Mouse (Mus musculus) kidney, embryonic 15.5 days (tissue): ENCODE measurements around the gene Cdkn2aipnl. TPM values are rescaled to one million over a fixed set of nuclear protein-coding genes. Genes with fewer than 3 reads are reported as not detected.
A peak's percentile ranks its signal among the peaks of the same experiment; 100 is the strongest.

Experiments
- ATAC-seq: fragments of 200-750 bp; cut with Nextera tagmentation; replicated peaks from 2 replicates; pipeline ENCODE4 v1.8.0; 2017; ENCODE audit warnings: moderate TSS enrichment; ENCODE audit not compliant: low FRiP score
- H3K27ac ChIP-seq: fragments of 300-500 bp; sonication (generic); 2 replicates; pipeline ENCODE4 v1.5.1; 2015; ENCODE audit warnings: mild to moderate bottlenecking, inconsistent platforms
- H3K27me3 ChIP-seq: fragments of 300-500 bp; sonication (generic); 2 replicates; pipeline ENCODE4 v1.6.1; 2015; ENCODE audit warnings: inconsistent platforms
- H3K36me3 ChIP-seq: fragments of 300-500 bp; sonication (generic); 2 replicates; pipeline ENCODE4 v1.6.1; 2015; ENCODE audit warnings: inconsistent platforms
- H3K4me1 ChIP-seq: fragments of 300-500 bp; sonication (generic); 2 replicates; pipeline ENCODE4 v1.6.1; 2015; ENCODE audit warnings: inconsistent platforms
- H3K4me2 ChIP-seq: fragments of 300-500 bp; sonication (generic); 2 replicates; pipeline ENCODE4 v1.6.1; 2015; ENCODE audit warnings: moderate library complexity, mild to moderate bottlenecking, inconsistent platforms
- H3K4me3 ChIP-seq: fragments of 300-500 bp; sonication (generic); replicated peaks from 2 replicates; pipeline ENCODE4 v1.5.1; 2015; ENCODE audit warnings: mild to moderate bottlenecking, inconsistent platforms
- H3K9ac ChIP-seq: fragments of 300-500 bp; sonication (generic); 2 replicates; pipeline ENCODE4 v1.6.1; 2015; ENCODE audit warnings: mild to moderate bottlenecking, inconsistent platforms
- H3K9me3 ChIP-seq: fragments of 300-500 bp; sonication (generic); replicated peaks from 2 replicates; pipeline ENCODE4 v1.6.1; 2016; ENCODE audit warnings: inconsistent platforms
- WGBS: fragments of 180-500 bp; shearing (Covaris S2); methylation state at CpG from one replicate; pipeline ENCODE4 v1.1.7; 2015; ENCODE audit warnings: mixed read lengths; 5-methylcytosine and 5-hydroxymethylcytosine counted together
- polyA plus RNA-seq: library from polyadenylated mRNA; unstranded; fragments of >200 nt; fragmentation: Nextera tagmentation; extraction: Ambion mirVana; gene quantifications from 2 replicates; pipeline ENCODE4 v1.2.1, GENCODE M21; 2015

The Cdkn2aipnl gene
- polyA plus RNA-seq, 1 experiment from 2014 or later, result 95.7 TPM

DNA sequence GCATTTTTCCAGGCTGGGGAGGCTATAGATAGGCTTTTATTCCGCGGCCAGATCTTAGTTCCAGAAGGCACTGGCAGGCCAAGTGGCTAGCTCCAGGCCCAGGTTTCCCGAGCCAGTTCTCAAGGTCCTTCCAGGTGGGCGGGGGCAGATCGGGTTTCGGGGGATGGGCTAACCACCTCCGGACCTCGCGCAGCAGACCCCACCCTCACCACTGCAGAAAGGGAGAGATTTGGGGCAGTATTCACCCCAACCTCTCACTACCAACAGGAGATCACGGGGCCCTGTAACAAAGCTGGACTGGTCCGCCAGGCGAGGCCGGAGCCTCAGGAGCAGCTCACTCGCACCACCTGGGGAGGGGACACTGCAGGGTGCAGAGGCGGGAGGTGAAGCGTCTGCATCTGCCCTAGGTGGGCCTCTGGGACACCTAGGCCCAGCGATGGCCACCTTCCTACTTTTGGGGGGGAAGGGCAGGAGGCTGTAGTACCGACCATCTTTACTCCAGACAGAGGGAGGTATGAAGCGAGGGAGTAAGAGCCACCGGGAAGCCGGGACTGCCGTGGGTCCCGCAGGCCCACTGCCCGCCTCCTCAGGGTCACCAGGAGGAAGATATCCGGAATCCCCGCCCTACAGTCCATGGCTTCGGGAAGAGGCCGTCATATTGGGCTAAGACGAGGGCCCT is 32.3 kb downstream of the Cdkn2aipnl start:
- Histone ChIP-seq H3K36me3 (peaks cover 31% of the 10 kb centered on the region), H3K4me2 (peak overlapping the region; percentile 71), H3K4me1 (peaks cover 38% of the 10 kb centered on the region), H3K9me3 (no peaks in the 10 kb centered on the region), H3K9ac (peak overlapping the region; percentile 92), H3K27ac (peak overlapping the region; percentile 97), H3K27me3 (no peaks in the 10 kb centered on the region), H3K4me3 (peak overlapping the region; percentile 86)
- ATAC-seq, result peak; percentile 55
- under 1% methylated on average over 29 of the region's 29 CpGs for WGBS

- peaks cover 24% of the 10 kb centered on the region for H3K36me3 ChIP-seq
- H3K4me1 ChIP-seq, result peaks cover 39% of the 10 kb centered on the region
- H3K9me3 ChIP-seq, result no peaks in the 10 kb centered on the region
- H3K4me3 ChIP-seq, result peak within 1 kb of the TSS; percentile 86
- under 1% methylated on average over 46 of the region's 63 CpGs for WGBS
- no peaks in the 10 kb centered on the region for H3K27me3 ChIP-seq
- peak within 1 kb of the TSS; percentile 97 for H3K27ac ChIP-seq
- peak; percentile 72 for ATAC-seq
- H3K4me2 ChIP-seq, result peak within 1 kb of the TSS; percentile 71
- H3K9ac ChIP-seq, result peak within 1 kb of the TSS; percentile 92
Observed at GRCm38 (mm10) chr11:52000290-52000962, 33.0 kb downstream of the Cdkn2aipnl start, which contains the start of gene Ube2b. Ube2b (minus strand) TSS chr11:52000762.

GRCm38 (mm10) chr11:52001341-52001740 is 33.9 kb downstream of the Cdkn2aipnl start:
- no peaks in the 10 kb centered on the region for H3K27me3 ChIP-seq
- peak overlapping the region; percentile 97 for H3K27ac ChIP-seq
- peaks cover 15% of the 10 kb centered on the region for H3K36me3 ChIP-seq
- H3K9ac ChIP-seq, result no peak overlapping the region
- no peaks in the 10 kb centered on the region for H3K9me3 ChIP-seq
- 63% methylated on average over 10 of the region's 10 CpGs for WGBS
- no peak for ATAC-seq
- H3K4me1 ChIP-seq, result peaks cover 48% of the 10 kb centered on the region
- H3K4me3 ChIP-seq, result peak overlapping the region; percentile 86; the same call in 1 of the 2 replicates
- peak overlapping the region; percentile 71 for H3K4me2 ChIP-seq

- Histone ChIP-seq H3K4me2 (no peak overlapping the region), H3K27ac (no peak overlapping the region), H3K9me3 (no peaks in the 10 kb centered on the region), H3K36me3 (peaks cover 10% of the 10 kb centered on the region), H3K27me3 (no peaks in the 10 kb centered on the region), H3K4me3 (no peak overlapping the region), H3K9ac (no peak overlapping the region), H3K4me1 (peaks cover 47% of the 10 kb centered on the region)
- 93% methylated on average over 8 of the region's 8 CpGs for WGBS
- no peak for ATAC-seq
Observed at GRCm38 (mm10) chr11:52001861-52002260, 34.4 kb downstream of the Cdkn2aipnl start.

GRCm38 (mm10) chr11:52002842-52003504 is 35.5 kb downstream of the Cdkn2aipnl start:
- H3K9ac ChIP-seq, result peak overlapping the region; percentile 68; the same call in 1 of the 2 replicates
- H3K4me3 ChIP-seq, result peak overlapping the region; percentile 76
- H3K4me2 ChIP-seq, result peak overlapping the region; percentile 68
- no peaks in the 10 kb centered on the region for H3K9me3 ChIP-seq
- H3K4me1 ChIP-seq, result peaks cover 37% of the 10 kb centered on the region
- no peaks in the 10 kb centered on the region for H3K27me3 ChIP-seq
- H3K27ac ChIP-seq, result peak overlapping the region; percentile 97
- no peak for ATAC-seq
- WGBS, result 77% methylated on average over 13 of the region's 13 CpGs
- H3K36me3 ChIP-seq, result no peaks in the 10 kb centered on the region

DNA sequence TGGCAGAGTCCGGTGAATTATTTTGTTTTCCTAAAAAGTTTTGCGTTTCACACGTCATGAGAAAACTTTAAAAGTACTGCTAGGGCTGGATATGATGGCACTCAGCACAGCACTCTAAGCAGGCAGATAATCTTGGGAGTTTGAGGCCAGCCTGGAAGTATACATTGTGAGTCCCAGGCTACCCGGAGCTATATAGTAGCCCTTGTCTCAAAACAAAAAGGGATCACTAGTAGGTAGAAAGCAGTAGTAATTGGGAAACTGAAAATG is 36.0 kb downstream of the Cdkn2aipnl start:
- Histone ChIP-seq H3K4me1 (peaks cover 32% of the 10 kb centered on the region), H3K36me3 (no peaks in the 10 kb centered on the region), H3K9ac (peak overlapping the region; percentile 68; the same call in 1 of the 2 replicates), H3K27ac (peak overlapping the region; percentile 97), H3K4me2 (peak overlapping the region; percentile 68), H3K9me3 (no peaks in the 10 kb centered on the region), H3K27me3 (no peaks in the 10 kb centered on the region), H3K4me3 (peak overlapping the region; percentile 76)
- no peak for ATAC-seq
- 17% methylated on average over 4 of the region's 4 CpGs for WGBS

DNA sequence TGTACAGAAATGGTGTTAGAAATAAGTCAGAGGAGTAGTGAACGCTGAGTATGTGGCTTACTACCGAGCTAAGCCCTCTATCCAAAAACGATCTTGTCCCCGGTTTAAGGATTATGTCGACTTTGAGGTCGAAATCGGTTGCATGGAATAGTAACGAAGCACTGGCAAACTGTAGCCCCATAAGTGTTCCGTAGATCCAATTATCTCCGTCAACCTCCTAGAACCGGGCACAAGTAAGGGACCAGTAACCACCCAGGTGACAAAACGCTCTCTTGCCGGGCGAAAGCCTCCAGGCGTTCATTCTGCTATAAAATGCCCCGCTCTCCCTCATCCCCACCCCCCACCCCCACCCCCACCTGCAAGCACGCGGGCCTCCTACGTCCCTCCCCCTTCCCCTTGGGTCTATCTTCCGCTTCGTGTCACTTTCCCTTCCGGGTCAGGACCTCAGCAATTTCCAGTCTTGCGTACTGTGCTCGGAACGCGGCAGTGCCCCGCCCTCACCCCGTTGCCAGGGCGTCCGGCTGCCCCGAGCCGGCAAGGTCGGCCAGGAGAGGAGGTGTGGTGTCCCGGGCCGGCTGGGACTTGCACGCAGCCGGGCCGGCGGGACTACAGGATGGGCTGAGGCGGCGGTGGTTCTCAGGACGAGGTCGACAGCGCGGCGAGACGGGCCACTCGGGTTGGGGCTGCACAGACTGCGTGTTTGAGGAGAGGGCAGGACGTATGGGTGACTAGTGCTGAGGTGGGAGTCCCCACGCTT is 36.5 kb downstream of the Cdkn2aipnl start, which contains the start of gene Cdkl3:
Gene Cdkl3, plus strand, starts transcription at position 450 of the 757 bp plus-strand sequence.
- ATAC-seq, result peak; percentile 91
- Histone ChIP-seq H3K27ac (peak within 1 kb of the TSS; percentile 97), H3K9ac (peak within 1 kb of the TSS; percentile 68), H3K4me2 (peak within 1 kb of the TSS; percentile 68), H3K9me3 (no peaks in the 10 kb centered on the region), H3K4me3 (peak within 1 kb of the TSS; percentile 76), H3K4me1 (peaks cover 27% of the 10 kb centered on the region), H3K36me3 (no peaks in the 10 kb centered on the region), H3K27me3 (no peaks in the 10 kb centered on the region)
- WGBS, result 1% methylated on average over 51 of the region's 51 CpGs

- no peak for ATAC-seq
- Histone ChIP-seq H3K9me3 (no peaks in the 10 kb centered on the region), H3K4me3 (no peak overlapping the region), H3K27me3 (no peaks in the 10 kb centered on the region), H3K36me3 (no peaks in the 10 kb centered on the region), H3K9ac (no peak overlapping the region), H3K27ac (no peak overlapping the region), H3K4me2 (peak overlapping the region; percentile 24), H3K4me1 (peaks cover 24% of the 10 kb centered on the region)
- 51% methylated on average over 2 of the region's 2 CpGs for WGBS
Observed at GRCm38 (mm10) chr11:52005586-52005985, 38.1 kb downstream of the Cdkn2aipnl start.

GRCm38 (mm10) chr11:52011011-52011410 is 43.5 kb downstream of the Cdkn2aipnl start:
- H3K36me3 ChIP-seq, result no peaks in the 10 kb centered on the region
- no peak overlapping the region for H3K4me2 ChIP-seq
- no peak overlapping the region for H3K27ac ChIP-seq
- no peak overlapping the region for H3K4me3 ChIP-seq
- no peaks in the 10 kb centered on the region for H3K27me3 ChIP-seq
- H3K4me1 ChIP-seq, result peaks cover 7% of the 10 kb centered on the region; the same call in 1 of the 2 replicates
- ATAC-seq, result no peak
- H3K9ac ChIP-seq, result no peak overlapping the region
- no peaks in the 10 kb centered on the region for H3K9me3 ChIP-seq
- 91% methylated on average over 11 of the region's 11 CpGs for WGBS

GRCm38 (mm10) chr11:52011541-52011940 is 44.1 kb downstream of the Cdkn2aipnl start:
- H3K36me3 ChIP-seq, result no peaks in the 10 kb centered on the region
- WGBS, result 61% methylated on average over 5 of the region's 5 CpGs
- no peak overlapping the region for H3K27ac ChIP-seq
- no peak overlapping the region for H3K4me3 ChIP-seq
- H3K4me1 ChIP-seq, result peaks cover 3% of the 10 kb centered on the region; the same call in 1 of the 2 replicates
- H3K9me3 ChIP-seq, result no peaks in the 10 kb centered on the region
- ATAC-seq, result no peak
- H3K27me3 ChIP-seq, result no peaks in the 10 kb centered on the region
- H3K4me2 ChIP-seq, result no peak overlapping the region
- H3K9ac ChIP-seq, result no peak overlapping the region

- WGBS, result 85% methylated on average over 9 of the region's 9 CpGs
- no peaks in the 10 kb centered on the region for H3K36me3 ChIP-seq
- H3K4me2 ChIP-seq, result no peak overlapping the region
- H3K4me3 ChIP-seq, result no peak overlapping the region
- H3K27ac ChIP-seq, result no peak overlapping the region
- ATAC-seq, result no peak
- H3K4me1 ChIP-seq, result no peaks in the 10 kb centered on the region
- H3K9me3 ChIP-seq, result no peaks in the 10 kb centered on the region
- H3K27me3 ChIP-seq, result no peaks in the 10 kb centered on the region
- no peak overlapping the region for H3K9ac ChIP-seq
Observed at GRCm38 (mm10) chr11:52018217-52018616, 50.8 kb downstream of the Cdkn2aipnl start.
